Mouse (Mus musculus) lung, postnatal 0 days (tissue): ENCODE measurements around the gene Nalcn. TPM values are rescaled to one million over a fixed set of nuclear protein-coding genes. Genes with fewer than 3 reads are reported as not detected.

Source experiments
- ATAC-seq: fragments of 200-750 bp; cut with Nextera tagmentation; 2 replicates; pipeline ENCODE4 v1.8.0; 2017; ENCODE audit warnings: moderate library complexity
- DNase-seq: peaks from one replicate; pipeline ENCODE4 v3.0.0-alpha.2; 2016; ENCODE audit warnings: low spot score
- H3K27ac ChIP-seq: fragments of 300-500 bp; sonication (generic); 2 replicates; pipeline ENCODE4 v1.5.1; 2014; ENCODE audit warnings: antibody characterized with exemption, mild to moderate bottlenecking, low read length, mixed read lengths
- H3K27me3 ChIP-seq: fragments of 300-500 bp; sonication (generic); replicated peaks from 2 replicates; pipeline ENCODE4 v1.6.1; 2014; ENCODE audit warnings: low read length, mixed read lengths; ENCODE audit not compliant: insufficient read depth
- H3K36me3 ChIP-seq: fragments of 300-500 bp; sonication (generic); 2 replicates; pipeline ENCODE4 v1.6.1; 2014; ENCODE audit warnings: low read length, mixed read lengths; ENCODE audit not compliant: insufficient read depth
- H3K4me1 ChIP-seq: fragments of 300-500 bp; sonication (generic); 2 replicates; pipeline ENCODE4 v1.6.1; 2014; ENCODE audit warnings: antibody characterized with exemption, low read depth, low read length, mixed read lengths; ENCODE audit not compliant: insufficient read depth
- H3K4me2 ChIP-seq: fragments of 300-500 bp; sonication (generic); replicated peaks from 2 replicates; pipeline ENCODE4 v1.6.1; 2014; ENCODE audit warnings: low read depth, mild to moderate bottlenecking, low read length, moderate library complexity, mixed read lengths
- H3K4me3 ChIP-seq: fragments of 300-500 bp; sonication (generic); 2 replicates; pipeline ENCODE4 v1.5.1; 2014; ENCODE audit warnings: low read depth, low read length
- H3K9ac ChIP-seq: fragments of 300-500 bp; sonication (generic); replicated peaks from 2 replicates; pipeline ENCODE4 v1.6.1; 2014; ENCODE audit warnings: low read depth, mild to moderate bottlenecking
- H3K9me3 ChIP-seq: fragments of 300-500 bp; sonication (generic); 2 replicates; pipeline ENCODE4 v1.6.1; 2016; ENCODE audit warnings: low read length, mixed read lengths
- CTCF ChIP-seq: IDR thresholded peaks from 2 replicates; pipeline ENCODE4 v1.5.1; 2016; ENCODE audit warnings: antibody characterized with exemption, mild to moderate bottlenecking
- EP300 ChIP-seq: IDR thresholded peaks from 2 replicates; pipeline ENCODE4 v1.6.1; 2016; ENCODE audit warnings: antibody characterized with exemption, mild to moderate bottlenecking, control low read depth
- WGBS: fragments of 180-500 bp; shearing (Covaris S2); extraction: QIAGEN DNeasy Blood & Tissue Kit; methylation state at CpG from one replicate; pipeline ENCODE4 v1.1.7; 2014; 5-methylcytosine and 5-hydroxymethylcytosine counted together
- polyA plus RNA-seq: library from polyadenylated mRNA; unstranded; fragments of >200 nt; fragmentation: Nextera tagmentation; extraction: Ambion mirVana; gene quantifications from 2 replicates; pipeline ENCODE4 v1.2.1, GENCODE M21; 2015

The Nalcn gene
- polyA plus RNA-seq, 1 experiment from 2014 or later = not detected

GRCm38 (mm10) chr14:123659921-123660385, 33.0 kb upstream of the Nalcn start, which contains the start of gene Itgbl1:
Gene Itgbl1, plus strand, starts transcription at chr14:123659971.
- DNase-seq = no peak
- no peak within 1 kb of the TSS for H3K27ac ChIP-seq
- WGBS = 32% methylated on average over 7 of the region's 7 CpGs
- TF ChIP-seq CTCF = no peak
- TF ChIP-seq EP300 = no peak
- no peak within 1 kb of the TSS for H3K4me3 ChIP-seq
- H3K4me2 ChIP-seq = no peak within 1 kb of the TSS
- no peaks in the 10 kb centered on the region for H3K4me1 ChIP-seq
- H3K36me3 ChIP-seq = no peaks in the 10 kb centered on the region
- no peaks in the 10 kb centered on the region for H3K27me3 ChIP-seq
- no peaks in the 10 kb centered on the region for H3K9me3 ChIP-seq
- no peak for ATAC-seq
- H3K9ac ChIP-seq = no peak within 1 kb of the TSS

- Histone ChIP-seq H3K36me3 (no peaks in the 10 kb centered on the region), H3K9me3 (no peaks in the 10 kb centered on the region), H3K27me3 (peaks cover 4% of the 10 kb centered on the region; the same call in 1 of the 2 replicates), H3K4me1 (no peaks in the 10 kb centered on the region), H3K4me2 (no peak overlapping the region), H3K27ac (no peak overlapping the region), H3K4me3 (no peak overlapping the region), H3K9ac (no peak overlapping the region)
- 46% methylated on average over 3 of the region's 3 CpGs for WGBS
- no peak for ATAC-seq
- DNase-seq = no peak
- TF ChIP-seq EP300 (no peak), CTCF (no peak)
Measured at GRCm38 (mm10) chr14:123627180-123627562, 227 bp upstream of the Nalcn start.

- H3K9me3 ChIP-seq = no peaks in the 10 kb centered on the region
- H3K4me3 ChIP-seq = no peak overlapping the region
- WGBS = 45% methylated on average over 1 of the region's 1 CpGs
- ATAC-seq (no peak), DNase-seq (no peak)
- no peak for TF ChIP-seq EP300
- TF ChIP-seq CTCF = no peak
- no peak overlapping the region for H3K4me2 ChIP-seq
- peaks cover 4% of the 10 kb centered on the region; the same call in 1 of the 2 replicates for H3K27me3 ChIP-seq
- no peak overlapping the region for H3K27ac ChIP-seq
- no peak overlapping the region for H3K9ac ChIP-seq
- no peaks in the 10 kb centered on the region for H3K36me3 ChIP-seq
- no peaks in the 10 kb centered on the region for H3K4me1 ChIP-seq
Measured at GRCm38 (mm10) chr14:123622969-123623368, 4.0 kb downstream of the Nalcn start.

GRCm38 (mm10) chr14:123595265-123595664, 31.7 kb downstream of the Nalcn start:
- no peak overlapping the region for H3K4me2 ChIP-seq
- no peaks in the 10 kb centered on the region for H3K4me1 ChIP-seq
- H3K36me3 ChIP-seq = no peaks in the 10 kb centered on the region
- H3K9ac ChIP-seq = no peak overlapping the region
- WGBS = 39% methylated on average over 3 of the region's 3 CpGs
- no peak overlapping the region for H3K4me3 ChIP-seq
- H3K27me3 ChIP-seq = no peaks in the 10 kb centered on the region
- H3K27ac ChIP-seq = no peak overlapping the region
- DNase-seq (no peak), ATAC-seq (no peak)
- TF ChIP-seq CTCF (no peak), EP300 (no peak)
- H3K9me3 ChIP-seq = no peaks in the 10 kb centered on the region

GRCm38 (mm10) chr14:123587412-123587811, 39.5 kb downstream of the Nalcn start:
- H3K36me3 ChIP-seq = no peaks in the 10 kb centered on the region
- no peak overlapping the region for H3K9ac ChIP-seq
- H3K4me1 ChIP-seq = no peaks in the 10 kb centered on the region
- no peak overlapping the region for H3K4me2 ChIP-seq
- no peak for TF ChIP-seq CTCF
- no peak for TF ChIP-seq EP300
- no peak for ATAC-seq
- H3K27ac ChIP-seq = no peak overlapping the region
- no peak for DNase-seq
- H3K9me3 ChIP-seq = no peaks in the 10 kb centered on the region
- no peaks in the 10 kb centered on the region for H3K27me3 ChIP-seq
- no peak overlapping the region for H3K4me3 ChIP-seq

GRCm38 (mm10) chr14:123582433-123582832, 44.5 kb downstream of the Nalcn start:
- DNase-seq (no peak), ATAC-seq (no peak)
- no peak overlapping the region for H3K4me2 ChIP-seq
- WGBS = 97% methylated on average over 2 of the region's 2 CpGs
- H3K4me1 ChIP-seq = no peaks in the 10 kb centered on the region
- H3K27me3 ChIP-seq = no peaks in the 10 kb centered on the region
- H3K9ac ChIP-seq = no peak overlapping the region
- H3K27ac ChIP-seq = no peak overlapping the region
- no peaks in the 10 kb centered on the region for H3K9me3 ChIP-seq
- H3K4me3 ChIP-seq = no peak overlapping the region
- no peak for TF ChIP-seq CTCF
- TF ChIP-seq EP300 = no peak
- no peaks in the 10 kb centered on the region for H3K36me3 ChIP-seq

GRCm38 (mm10) chr14:123575356-123575755, 51.6 kb downstream of the Nalcn start:
- Histone ChIP-seq H3K36me3 (no peaks in the 10 kb centered on the region), H3K9me3 (no peaks in the 10 kb centered on the region), H3K4me3 (no peak overlapping the region), H3K4me2 (no peak overlapping the region), H3K27me3 (no peaks in the 10 kb centered on the region), H3K4me1 (no peaks in the 10 kb centered on the region), H3K9ac (no peak overlapping the region), H3K27ac (no peak overlapping the region)
- TF ChIP-seq CTCF (no peak), EP300 (no peak)
- no peak for DNase-seq
- ATAC-seq = no peak
- WGBS = 63% methylated on average over 4 of the region's 4 CpGs
